8 mouse cellular contexts compared by ENCODE assay signal in genomic region chr1:75521321-75522031, GRCm38 (mm10). TPM values are rescaled to one million over a fixed set of nuclear protein-coding genes. Genes with fewer than 3 reads are reported as not detected.
DNase-seq lines count a peak whose midpoint lies in the region; ATAC-seq and TF ChIP-seq lines count a peak whose summit lies in the region.

Stk11ip (plus strand) TSS chr1:75521529.

- peak within 1 kb of the TSS; percentile 62 for H3K9ac ChIP-seq in heart, embryonic 12.5 days
- peak within 1 kb of the TSS; percentile 59 for H3K9ac ChIP-seq in kidney, postnatal 0 days (ENCODE audit: low read depth, low read length)
- peak within 1 kb of the TSS; percentile 49 for H3K9ac ChIP-seq in liver, embryonic 11.5 days (ENCODE audit: low read depth, low read length)
- 0 out of 2 replicates have a peak within 1 kb of the TSS, but pooled peaks have one; percentile 2 for H3K9ac ChIP-seq in stomach, embryonic 14.5 days (replicated peaks; ENCODE audit: low read depth, low read length)

- WGBS in heart, embryonic 12.5 days: under 1% methylated on average over 46 of the region's 46 CpGs
- under 1% methylated on average over 46 of the region's 46 CpGs for WGBS in kidney, postnatal 0 days
- under 1% methylated on average over 46 of the region's 46 CpGs for WGBS in liver, embryonic 11.5 days
- under 1% methylated on average over 46 of the region's 46 CpGs for WGBS in stomach, embryonic 14.5 days

- H3K4me1 ChIP-seq in heart, embryonic 12.5 days (replicated peaks): peaks cover 42% of the 10 kb centered on the region
- H3K4me1 ChIP-seq in kidney, postnatal 0 days (replicated peaks; ENCODE audit: insufficient read depth, low read length): no peaks in the 10 kb centered on the region
- peaks cover 3% of the 10 kb centered on the region; the same call in 1 of the 2 replicates for H3K4me1 ChIP-seq in liver, embryonic 11.5 days (replicated peaks; ENCODE audit: control insufficient read depth, insufficient read depth, low read length)
- peaks cover 23% of the 10 kb centered on the region for H3K4me1 ChIP-seq in stomach, embryonic 14.5 days (ENCODE audit: control insufficient read depth, insufficient read depth, low read length)

- peaks cover 13% of the 10 kb centered on the region for H3K36me3 ChIP-seq in heart, embryonic 12.5 days
- peaks cover 5% of the 10 kb centered on the region; the same call in 1 of the 2 replicates for H3K36me3 ChIP-seq in kidney, postnatal 0 days (ENCODE audit: insufficient read depth, low read length)
- H3K36me3 ChIP-seq in liver, embryonic 11.5 days (ENCODE audit: control insufficient read depth, insufficient read depth, low read length): no peaks in the 10 kb centered on the region; the same call in 1 of the 2 replicates
- no peaks in the 10 kb centered on the region for H3K36me3 ChIP-seq in stomach, embryonic 14.5 days (ENCODE audit: control insufficient read depth, insufficient read depth, low read length)

- peak within 1 kb of the TSS; percentile 69 for H3K4me2 ChIP-seq in heart, embryonic 12.5 days
- peak within 1 kb of the TSS; percentile 74 for H3K4me2 ChIP-seq in kidney, postnatal 0 days (ENCODE audit: low read length)
- peak within 1 kb of the TSS; percentile 83 for H3K4me2 ChIP-seq in liver, embryonic 11.5 days
- peak within 1 kb of the TSS; percentile 77 for H3K4me2 ChIP-seq in stomach, embryonic 14.5 days (replicated peaks; ENCODE audit: low read depth, low read length)

- peak; percentile 93 for DNase-seq in CD4-positive helper T cell, adult 2 months (ENCODE audit: low read depth, low spot score)
- DNase-seq in brain, embryonic 18.5 days (ENCODE audit: low read depth, low spot score): peak; percentile 76
- peak; percentile 98 for DNase-seq in kidney, postnatal 0 days (ENCODE audit: low spot score)
- DNase-seq in liver, embryonic 11.5 days (ENCODE audit: low spot score): peak; percentile 96
- DNase-seq in naive thymus-derived CD4-positive, alpha-beta T cell, adult 2 months (ENCODE audit: low read depth): peak; percentile 93

- H3K27ac ChIP-seq in heart, embryonic 12.5 days (ENCODE audit: poor library complexity, severe bottlenecking): peak within 1 kb of the TSS; percentile 97
- H3K27ac ChIP-seq in kidney, postnatal 0 days: peak within 1 kb of the TSS; percentile 87
- peak within 1 kb of the TSS; percentile 70 for H3K27ac ChIP-seq in liver, embryonic 11.5 days (ENCODE audit: low read depth, low read length)
- H3K27ac ChIP-seq in stomach, embryonic 14.5 days (ENCODE audit: low read length): peak within 1 kb of the TSS; percentile 96

- no peaks in the 10 kb centered on the region for H3K27me3 ChIP-seq in heart, embryonic 12.5 days (replicated peaks)
- no peaks in the 10 kb centered on the region for H3K27me3 ChIP-seq in kidney, postnatal 0 days (ENCODE audit: insufficient read depth, low read length)
- H3K27me3 ChIP-seq in liver, embryonic 11.5 days (replicated peaks; ENCODE audit: control insufficient read depth, insufficient read depth, low read length): no peaks in the 10 kb centered on the region
- H3K27me3 ChIP-seq in stomach, embryonic 14.5 days (ENCODE audit: control insufficient read depth, insufficient read depth, low read length): no peaks in the 10 kb centered on the region

- no peaks in the 10 kb centered on the region for H3K9me3 ChIP-seq in heart, embryonic 12.5 days (replicated peaks)
- no peaks in the 10 kb centered on the region for H3K9me3 ChIP-seq in kidney, postnatal 0 days (replicated peaks; ENCODE audit: low read length)
- no peaks in the 10 kb centered on the region for H3K9me3 ChIP-seq in liver, embryonic 11.5 days (ENCODE audit: control insufficient read depth, low read length)
- no peaks in the 10 kb centered on the region for H3K9me3 ChIP-seq in stomach, embryonic 14.5 days (ENCODE audit: control insufficient read depth, low read depth, low read length)

- no peak for TF ChIP-seq CTCF in kidney, postnatal 0 days (IDR thresholded peaks at IDR 0.05; ENCODE audit: low read depth)

- peak; percentile 95 for ATAC-seq in erythroid progenitor cell, adult 5-6 weeks (replicated peaks; ENCODE audit: low FRiP score, poor library complexity, severe bottlenecking)
- ATAC-seq in heart, embryonic 12.5 days (ENCODE audit: insufficient number of reproducible peaks, low FRiP score): peak; percentile 95
- peak; percentile 96 for ATAC-seq in kidney, postnatal 0 days (replicated peaks; ENCODE audit: low FRiP score, low read depth)
- peak; percentile 97 for ATAC-seq in liver, embryonic 11.5 days (replicated peaks; ENCODE audit: low FRiP score)
- peak; percentile 97 for ATAC-seq in stomach, embryonic 14.5 days (ENCODE audit: insufficient number of reproducible peaks, insufficient read depth, low FRiP score, low read depth)

- peak within 1 kb of the TSS; percentile 69 for H3K4me3 ChIP-seq in heart, embryonic 12.5 days
- peak within 1 kb of the TSS; percentile 64 for H3K4me3 ChIP-seq in kidney, postnatal 0 days (replicated peaks; ENCODE audit: low read depth, low read length)
- peak within 1 kb of the TSS; percentile 67 for H3K4me3 ChIP-seq in liver, embryonic 11.5 days (ENCODE audit: low read depth, low read length)
- peak within 1 kb of the TSS; percentile 58 for H3K4me3 ChIP-seq in stomach, embryonic 14.5 days (ENCODE audit: low read depth, low read length)

RNA-seq across cellular contexts. Expression of gene Stk11ip, which starts in this region (rescaled TPM):
- total RNA-seq in erythroid progenitor cell, adult 5-6 weeks (2015; ENCODE audit: low replicate concordance): 2.5 and 6.5 TPM in 2 replicates
- 9.5 and 15.4 TPM in 2 replicates for total RNA-seq in erythroid progenitor cell, adult 5-6 weeks (2017; ENCODE audit: low replicate concordance)
- 20.5 and 20.9 TPM in 2 replicates for polyA plus RNA-seq in heart, embryonic 12.5 days (2016; fragmentation: Nextera tagmentation; extraction: Ambion mirVana)
- polyA plus RNA-seq in kidney, postnatal 0 days (2015; fragmentation: Nextera tagmentation; extraction: Ambion mirVana): 14.9 and 15.0 TPM in 2 replicates
- polyA plus RNA-seq in liver, embryonic 11.5 days (2014; fragmentation: Nextera tagmentation; extraction: Ambion mirVana): 15.4 and 15.6 TPM in 2 replicates
- polyA plus RNA-seq in stomach, embryonic 14.5 days (2014; fragmentation: Nextera tagmentation; extraction: Ambion mirVana): 16.8 and 19.0 TPM in 2 replicates

Comparison
In these comparisons a context has a peak if more than half of its experiments do, and no peak if none do; other contexts are left out.
1. Peak in every context shown above with its lines: DNase-seq, ATAC-seq, H3K4me3 ChIP-seq and H3K27ac ChIP-seq.
2. H3K9ac ChIP-seq: peak in every context shown above with its lines; median percentile 62 in heart, embryonic 12.5 days; 59 in kidney, postnatal 0 days; 49 in liver, embryonic 11.5 days; 2 in stomach, embryonic 14.5 days.